Mouse (Mus musculus) neural tube, embryonic 10.5 days (tissue): ENCODE measurements at regions not wholly inside any gene's neighbourhood (a gene's known extent, or its start where the extent isn't known, plus 50 kb on each side); places are given as distances from the start of the nearest gene placed in this dataset.
A peak's percentile ranks its signal among the peaks of the same experiment; 100 is the strongest.
"Not testable (repeated sequence)": the region's sequence is repeated elsewhere in the genome, so short reads cannot be mapped to it uniquely, and the experiment has no call there.

ENCODE experiments used
- DNase-seq: peaks from one replicate; pipeline ENCODE4 v3.0.0-alpha.2; 2017; ENCODE audit warnings: low spot score; ENCODE audit errors: extremely low spot score

DNA sequence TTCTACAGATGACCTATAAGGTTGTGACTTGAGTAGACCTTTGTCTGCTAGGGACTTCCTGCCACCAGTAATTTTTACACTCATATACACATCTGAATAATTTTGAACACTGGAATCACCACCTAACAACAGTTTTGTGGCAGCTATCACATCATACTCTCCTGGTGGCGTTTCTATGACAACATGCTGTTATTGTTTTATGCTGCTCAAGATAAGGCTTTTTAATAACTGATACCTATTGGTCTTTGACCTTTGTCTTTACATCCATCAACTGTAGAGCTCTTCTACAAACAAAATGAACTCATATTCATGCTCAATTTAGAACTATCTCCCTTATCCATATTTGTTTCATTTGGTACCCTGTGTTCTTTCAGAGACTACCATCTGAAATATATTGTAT, 556.0 kb downstream of the Nyap2 start:
- DNase-seq = no peak

DNA sequence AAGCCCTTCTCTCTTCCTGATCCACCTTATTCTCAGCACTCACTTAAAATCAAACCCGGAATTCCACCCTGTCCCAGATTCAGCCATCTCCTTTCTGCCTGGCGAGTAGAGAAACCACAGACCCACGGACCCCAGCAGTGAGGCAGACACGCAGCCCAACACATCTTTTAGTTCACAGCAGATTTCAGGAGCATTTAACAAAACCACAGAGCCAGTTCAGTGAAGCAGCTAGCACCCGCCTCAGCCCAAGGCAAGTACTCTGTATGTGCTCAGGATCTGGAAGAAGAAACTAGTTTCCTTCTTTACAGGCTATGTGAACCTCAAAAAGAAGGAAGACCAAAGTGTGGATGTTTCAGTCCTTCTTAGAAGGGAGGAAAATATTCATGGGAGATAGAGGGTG, 560.6 kb downstream of the Nyap2 start:
- no peak for DNase-seq

DNA sequence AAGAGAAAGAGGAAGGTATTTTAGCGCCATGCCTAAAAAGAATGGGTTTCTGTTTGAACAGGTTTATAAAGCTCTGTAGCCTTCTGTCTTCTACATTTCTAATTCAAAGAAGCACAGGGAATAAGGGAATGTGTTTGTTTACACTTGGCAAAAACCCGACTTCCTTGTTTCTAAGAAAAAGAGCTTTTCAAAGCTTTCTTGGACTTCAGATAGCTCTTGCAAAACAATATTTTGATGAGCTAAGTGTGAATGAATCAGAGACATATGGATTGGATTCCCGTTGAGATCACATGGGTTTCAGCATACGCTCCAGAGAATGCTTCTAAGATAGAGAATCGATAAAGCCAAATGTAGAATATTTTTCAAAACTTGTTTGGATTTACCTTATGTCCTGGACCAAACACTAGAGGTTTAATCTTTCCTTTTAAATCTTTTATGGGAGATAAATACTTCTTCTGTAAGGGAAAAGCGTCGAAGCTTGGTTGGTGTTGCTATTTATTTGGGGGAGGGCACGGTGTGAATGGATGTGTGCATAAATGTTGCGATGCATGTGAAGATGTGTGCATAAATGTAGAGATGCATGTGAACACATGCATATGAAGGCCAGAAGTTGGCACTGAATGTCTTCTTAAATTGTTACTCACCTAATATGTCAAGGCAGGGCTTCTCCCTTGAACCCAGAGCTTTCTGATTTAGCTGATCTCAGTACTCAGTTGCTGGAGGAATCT, 576.4 kb downstream of the Nyap2 start:
- DNase-seq = no peak

DNA sequence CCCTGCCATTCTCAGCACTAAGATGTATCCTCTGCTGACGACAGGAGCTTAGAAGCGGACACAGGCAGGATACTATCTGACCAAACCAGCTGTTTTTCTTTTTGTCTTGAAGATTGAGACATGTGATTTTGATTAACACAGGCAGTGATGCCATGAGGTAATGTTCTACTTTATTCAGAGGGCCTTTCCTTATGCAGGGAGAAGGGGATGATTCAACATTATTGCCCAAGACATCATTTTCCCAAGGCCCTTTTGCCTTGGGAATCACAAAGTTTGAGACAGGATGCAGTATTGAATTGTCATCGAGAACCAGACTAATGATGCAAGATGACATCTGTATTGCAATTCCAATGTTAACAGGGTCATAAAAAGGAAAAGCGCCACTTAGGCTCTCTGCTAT, 571.7 kb upstream of the Gm9747 start:
- no peak for DNase-seq

DNA sequence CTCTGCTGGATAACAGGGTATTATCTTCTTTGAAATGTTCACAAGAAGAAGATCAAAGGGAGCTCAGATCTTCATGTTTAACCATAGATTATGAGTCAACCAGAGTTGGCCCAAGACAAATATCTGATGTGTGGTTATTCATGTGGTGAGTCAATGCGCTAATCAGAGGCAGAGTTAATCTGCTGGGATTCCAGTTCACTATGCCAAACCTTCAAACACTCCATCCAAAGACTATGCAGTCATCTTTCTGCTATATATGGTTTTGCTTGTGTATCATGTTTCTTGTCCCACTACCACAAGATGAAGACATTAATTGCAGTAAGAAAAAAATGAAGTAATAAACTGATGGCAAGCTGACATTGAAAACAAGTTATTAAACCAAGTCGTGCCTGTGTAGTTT, 561.8 kb upstream of the Gm9747 start:
- no peak for DNase-seq

DNA sequence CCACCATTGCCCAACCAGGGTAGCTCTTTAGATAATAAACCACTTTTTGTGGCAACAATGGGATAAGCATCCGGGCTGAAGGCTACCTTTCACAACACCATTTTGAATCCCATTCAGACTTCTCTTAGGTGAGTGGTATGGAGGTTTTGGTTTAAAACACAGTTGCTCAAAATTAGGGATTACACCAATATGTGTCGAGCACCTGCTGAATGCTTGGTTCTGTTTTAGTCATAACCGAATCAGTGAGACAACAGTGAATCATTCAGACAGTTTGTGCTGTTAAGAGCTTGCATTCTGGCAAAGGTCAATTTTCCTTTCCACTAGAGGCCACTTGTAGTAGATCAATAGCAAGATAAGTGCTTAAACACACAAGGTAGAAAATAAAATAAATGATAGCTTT, 561.2 kb upstream of the Gm9747 start:
- no peak for DNase-seq

DNA sequence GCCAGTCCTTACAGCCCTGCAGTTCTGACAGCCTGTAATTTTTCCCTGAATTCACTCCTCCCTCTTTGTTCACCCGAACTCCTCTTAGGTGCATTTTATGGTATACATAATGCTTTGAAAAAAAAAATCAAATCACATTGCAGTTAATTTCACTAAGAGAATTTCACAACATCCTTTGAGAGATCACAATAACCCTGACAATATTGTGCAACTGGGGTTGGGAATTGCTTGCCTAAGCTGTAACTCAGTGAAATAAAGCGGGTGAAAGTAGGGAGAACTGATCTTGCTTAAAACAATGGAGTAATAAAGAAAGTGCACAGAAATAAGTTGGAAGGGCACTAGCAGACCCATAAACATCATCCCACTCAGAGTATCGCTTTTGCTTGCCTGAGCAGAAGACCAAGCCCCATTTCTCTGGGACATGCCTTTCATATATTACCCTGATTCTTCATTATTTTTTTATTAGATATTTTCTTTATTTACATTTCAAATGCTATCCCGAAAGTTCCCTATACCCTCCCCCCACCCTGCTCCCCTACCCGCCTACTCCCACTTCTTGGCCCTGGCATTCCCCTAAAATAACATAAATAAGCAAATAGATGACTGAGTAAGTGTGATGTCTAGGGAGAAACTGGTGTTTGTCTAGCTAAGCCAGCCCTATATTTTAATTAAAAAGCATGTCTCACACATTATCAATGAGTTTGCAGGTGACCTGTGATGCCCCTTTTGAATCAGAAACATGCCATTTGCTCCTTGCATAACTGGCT, 557.2 kb upstream of the Gm9747 start:
- DNase-seq = no peak

DNA sequence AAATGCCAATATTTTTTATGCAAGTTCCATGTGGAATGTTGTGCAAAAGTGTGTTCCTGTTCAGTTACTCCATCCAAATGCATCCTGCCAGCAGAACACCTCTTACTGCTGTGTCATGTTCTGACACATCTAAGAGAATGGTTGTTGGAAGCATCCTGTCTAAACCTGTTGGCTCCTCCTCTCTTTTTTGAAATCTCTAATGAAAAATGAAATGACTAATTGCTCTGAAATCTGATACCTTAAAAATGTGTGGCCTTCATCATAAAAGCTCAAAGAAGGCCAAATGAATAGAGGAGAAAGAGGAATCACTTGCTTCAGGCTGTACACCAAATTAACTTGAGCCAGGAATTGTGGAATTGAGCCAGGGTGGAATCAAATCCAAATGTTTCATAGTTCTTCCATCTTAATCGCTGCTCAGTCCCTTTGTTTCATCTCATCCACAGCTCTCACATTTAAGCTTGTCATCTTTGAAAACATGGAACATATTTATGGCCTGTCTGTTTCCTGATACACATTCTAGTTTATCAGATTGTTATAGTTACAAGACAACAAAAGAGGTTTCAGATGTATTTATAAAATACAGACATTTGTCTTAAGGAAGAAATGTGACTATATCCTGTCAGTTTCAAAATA, 555.0 kb upstream of the Gm9747 start:
- DNase-seq = no peak

DNA sequence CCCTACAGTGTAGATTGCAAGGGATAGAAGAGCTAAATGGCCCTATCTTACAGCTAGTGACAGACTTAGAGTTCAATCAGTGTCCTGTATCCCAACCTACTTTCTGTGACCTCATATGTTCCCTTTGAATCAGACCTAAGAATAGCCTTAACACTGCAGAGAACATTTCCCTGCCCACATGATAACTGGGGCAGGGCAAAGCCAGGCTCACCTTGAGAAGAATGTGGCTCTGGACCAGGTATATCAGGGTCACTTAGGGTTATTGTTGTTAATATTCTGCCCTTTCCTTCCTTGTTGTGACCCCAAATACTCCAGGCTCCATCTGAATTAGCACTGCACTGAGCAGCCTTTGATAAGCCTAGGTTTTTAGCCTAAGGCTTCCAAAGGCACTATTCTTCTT, 536.8 kb upstream of the Gm9747 start:
- no peak for DNase-seq

DNA sequence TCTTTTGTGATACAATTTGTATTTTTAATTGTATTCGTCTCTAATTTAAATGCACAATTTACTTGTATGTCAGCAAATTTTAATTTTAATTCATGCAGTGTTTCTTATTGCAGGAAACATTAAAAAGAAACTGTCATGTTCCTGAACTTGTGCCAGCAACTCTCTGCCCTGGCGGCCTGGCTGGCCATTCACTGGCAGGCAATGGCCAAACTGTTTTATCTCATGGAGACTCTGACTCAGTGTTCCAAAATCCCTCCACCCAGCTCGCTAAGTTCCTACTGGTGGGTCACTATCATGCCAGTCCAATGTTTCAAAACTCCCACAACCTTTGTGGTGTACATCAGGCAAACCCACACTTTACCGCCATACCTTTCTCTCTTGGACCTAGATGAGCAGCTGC, 523.7 kb upstream of the Gm9747 start:
- no peak for DNase-seq

DNA sequence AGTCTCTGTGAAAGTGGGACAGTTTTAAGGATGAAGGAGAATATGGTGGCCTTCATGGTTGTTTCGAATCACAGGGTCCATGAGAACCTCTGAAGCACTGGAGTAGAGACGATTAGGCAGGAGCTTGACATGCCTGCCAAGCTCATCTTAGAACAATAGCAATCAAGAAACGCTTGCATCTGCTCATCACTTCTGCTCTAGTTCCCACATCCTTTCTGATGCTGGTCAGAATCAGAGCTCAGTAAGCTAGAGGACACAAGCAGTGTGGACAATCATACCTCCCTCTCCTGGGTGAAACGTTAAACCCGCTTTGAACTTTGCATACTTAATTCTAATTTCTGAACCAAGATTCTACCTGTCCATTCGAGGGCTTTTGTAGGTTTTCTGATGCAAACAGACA, 515.8 kb upstream of the Gm9747 start:
- DNase-seq = no peak

DNA sequence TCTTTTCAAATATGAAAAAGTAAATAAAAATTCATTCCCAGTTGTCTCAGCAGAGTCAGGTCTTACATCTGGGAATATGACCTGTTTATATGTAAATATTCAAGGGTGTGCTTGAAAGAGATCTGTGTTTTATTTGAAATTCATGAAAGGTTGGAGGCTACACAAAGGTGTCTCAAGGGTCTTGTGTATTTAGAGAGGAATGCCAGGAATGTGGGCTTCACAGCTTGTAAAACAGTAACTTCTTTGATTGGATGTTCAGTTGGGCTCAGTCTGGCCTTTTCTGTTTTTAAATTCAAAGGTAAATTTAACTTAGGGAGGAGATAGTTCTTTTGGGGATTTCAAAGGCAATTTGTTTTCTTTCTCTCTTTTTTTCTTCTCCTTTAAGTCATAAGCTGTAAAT, 514.7 kb upstream of the Gm9747 start:
- DNase-seq = no peak

DNA sequence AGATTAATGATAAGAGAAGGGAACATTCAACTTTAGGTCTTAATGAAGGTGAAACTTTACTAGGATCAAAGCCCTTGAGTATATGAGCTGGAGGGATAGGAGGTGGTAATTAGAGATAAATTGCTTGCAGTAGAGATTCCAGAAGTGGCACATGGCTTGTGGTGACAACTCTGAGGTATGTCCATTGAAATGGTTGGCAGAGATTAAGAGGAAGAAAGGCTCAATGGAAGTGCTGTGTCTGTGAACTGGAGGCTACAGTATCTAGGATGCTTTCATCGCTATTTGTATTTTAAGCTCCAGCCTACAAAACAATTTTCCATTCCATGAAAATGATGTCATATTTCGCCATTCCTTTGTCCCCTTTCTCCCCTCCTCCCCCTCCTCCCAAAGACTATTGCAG, 508.1 kb upstream of the Gm9747 start:
- DNase-seq = no peak

DNA sequence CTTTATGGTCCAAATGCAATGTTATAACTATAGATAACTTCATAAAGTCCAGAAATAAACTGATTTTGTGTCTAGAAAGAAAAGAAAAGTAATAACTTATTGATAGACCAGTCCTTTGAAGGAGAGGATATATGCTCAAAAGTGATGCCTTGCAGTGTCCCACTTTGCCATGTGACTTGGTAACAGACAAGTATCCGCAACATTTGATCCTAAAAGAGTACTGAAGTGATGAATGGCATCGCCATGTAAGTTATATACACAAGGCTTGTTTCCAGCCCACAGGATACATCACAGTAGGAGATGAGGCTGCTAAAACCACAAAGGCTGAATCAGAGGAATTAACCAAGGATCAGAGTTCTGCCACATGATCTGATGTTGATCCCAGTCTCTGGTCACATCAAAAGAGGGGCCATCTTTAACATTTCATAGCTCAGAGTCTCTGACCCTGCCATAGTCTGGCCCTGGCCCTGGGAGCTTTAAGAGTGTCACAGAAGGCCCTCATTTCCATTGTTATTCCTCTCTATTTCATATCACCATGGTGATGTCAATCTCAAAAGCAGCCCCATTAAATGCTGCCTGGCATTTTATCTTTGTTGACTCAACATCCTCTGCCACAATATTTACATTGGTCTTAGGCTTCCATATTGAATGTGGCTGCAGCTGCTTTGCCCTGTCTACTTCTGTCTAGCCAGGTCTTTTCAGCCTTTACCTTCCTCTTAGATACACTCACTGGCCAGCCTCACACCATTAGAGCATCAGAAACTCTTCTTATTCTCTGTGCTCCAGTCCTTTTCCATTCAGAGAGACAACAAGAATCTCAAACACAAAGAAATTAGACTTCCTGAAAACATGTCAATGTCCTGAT, 506.4 kb upstream of the Gm9747 start:
- DNase-seq = no peak

DNA sequence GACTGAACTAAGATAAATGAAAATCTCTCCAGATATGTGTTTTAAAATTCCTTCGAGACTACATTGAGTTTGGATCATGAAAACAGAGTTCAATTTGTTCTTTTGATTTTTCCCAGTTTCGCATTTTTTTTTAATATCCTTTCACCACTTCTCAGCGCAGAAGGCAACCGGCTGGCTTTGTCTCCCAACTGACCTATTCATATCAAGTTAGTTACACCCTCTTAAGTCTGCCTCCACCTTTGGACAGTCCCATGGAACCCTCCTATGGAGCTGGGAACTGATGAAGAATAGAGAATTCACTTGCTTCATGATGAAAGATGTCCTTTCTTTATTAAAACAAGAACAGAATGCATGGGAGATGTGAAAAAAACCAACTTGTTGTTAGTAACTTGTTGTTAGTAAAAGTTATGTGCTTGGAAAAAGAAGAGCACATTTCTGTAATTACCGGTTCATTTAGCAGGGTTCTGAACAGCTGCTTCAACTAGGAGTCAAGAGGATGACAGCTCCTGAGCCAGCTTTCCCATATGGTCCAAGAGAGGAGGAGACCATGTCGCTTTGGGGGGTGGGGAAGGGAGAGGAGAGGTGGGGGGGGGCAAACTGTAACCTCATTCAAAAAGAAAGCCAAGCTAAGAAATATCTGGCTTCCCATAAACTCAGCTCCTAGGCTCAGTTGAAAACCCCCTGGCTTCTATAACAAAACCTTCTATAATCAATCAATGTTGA, 495.6 kb upstream of the Gm9747 start:
- DNase-seq = no peak

DNA sequence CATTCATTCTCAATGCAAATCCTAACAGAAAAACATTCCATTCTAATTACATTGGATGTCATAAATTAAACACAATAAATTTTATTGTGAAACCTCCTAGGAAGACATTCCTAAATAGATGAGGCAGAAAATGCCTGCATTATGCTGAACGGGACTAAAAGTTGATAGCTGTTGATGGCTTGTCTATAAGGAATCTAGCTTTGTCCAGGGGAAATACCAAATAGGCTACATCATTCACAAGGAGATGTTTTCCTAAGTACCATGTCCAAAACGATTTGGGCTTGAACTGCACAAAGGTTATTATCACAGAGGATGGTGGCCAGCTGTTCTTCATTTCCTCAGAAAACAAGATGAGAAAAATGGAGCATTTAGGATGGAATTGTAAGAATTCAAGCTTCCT, 494.5 kb upstream of the Gm9747 start:
- DNase-seq = no peak

DNA sequence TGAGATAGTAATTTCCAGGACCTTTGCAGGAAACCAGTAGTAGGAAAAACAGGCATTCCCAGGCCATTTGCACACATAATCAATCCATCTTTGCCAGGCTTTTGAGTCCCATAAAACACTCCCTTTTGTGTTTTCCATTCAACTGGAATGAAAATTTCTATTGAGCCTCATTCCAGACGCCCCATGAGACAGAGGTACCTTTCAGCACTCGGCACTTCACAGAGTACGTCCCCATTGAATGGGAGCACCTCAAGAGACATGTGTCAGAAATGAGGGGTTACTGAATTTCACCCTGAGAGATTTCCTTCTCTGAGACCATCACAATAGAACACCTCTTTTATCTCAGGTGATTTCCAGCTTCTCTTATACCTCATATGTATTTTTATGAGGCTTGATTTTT, 493.5 kb upstream of the Gm9747 start:
- DNase-seq = no peak

DNA sequence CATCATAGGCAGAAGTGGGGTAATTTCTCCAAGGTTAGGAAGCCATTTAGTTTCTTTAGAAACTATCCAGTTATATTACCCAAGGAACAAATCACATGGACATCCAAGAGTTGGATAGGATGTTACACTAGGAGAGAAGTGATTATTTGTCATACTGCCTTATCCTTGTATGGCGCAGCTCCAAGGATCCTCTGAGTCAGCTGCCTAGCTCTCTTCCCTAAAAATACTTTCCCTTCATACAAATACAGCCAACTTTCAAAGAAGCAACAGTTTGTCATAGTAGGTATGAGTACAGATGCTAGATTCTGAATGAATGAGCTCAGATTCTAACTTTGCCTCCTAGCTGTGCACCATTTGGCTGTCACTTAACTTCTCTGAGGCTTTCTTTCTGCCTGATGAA, 492.9 kb upstream of the Gm9747 start:
- DNase-seq = no peak

DNA sequence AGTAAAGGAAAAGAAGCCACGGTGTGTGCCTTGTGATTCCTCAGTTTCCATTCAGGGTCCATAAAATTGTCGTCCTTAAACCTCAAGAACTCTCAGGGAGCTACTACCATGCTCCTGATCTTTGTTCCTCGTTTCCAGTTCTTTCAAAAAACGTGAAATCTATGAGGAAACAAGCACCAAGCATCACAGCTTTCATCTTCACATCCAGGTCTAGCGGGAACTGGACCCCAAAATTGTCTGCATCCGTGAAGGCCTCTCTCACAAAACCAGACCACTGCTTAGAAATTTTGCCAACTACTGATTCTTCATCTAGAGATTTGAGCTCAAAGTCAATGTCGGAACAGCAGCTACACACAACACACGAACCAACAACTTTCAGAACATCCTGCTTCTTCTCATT, 491.0 kb upstream of the Gm9747 start:
- not testable (repeated sequence) for DNase-seq

DNA sequence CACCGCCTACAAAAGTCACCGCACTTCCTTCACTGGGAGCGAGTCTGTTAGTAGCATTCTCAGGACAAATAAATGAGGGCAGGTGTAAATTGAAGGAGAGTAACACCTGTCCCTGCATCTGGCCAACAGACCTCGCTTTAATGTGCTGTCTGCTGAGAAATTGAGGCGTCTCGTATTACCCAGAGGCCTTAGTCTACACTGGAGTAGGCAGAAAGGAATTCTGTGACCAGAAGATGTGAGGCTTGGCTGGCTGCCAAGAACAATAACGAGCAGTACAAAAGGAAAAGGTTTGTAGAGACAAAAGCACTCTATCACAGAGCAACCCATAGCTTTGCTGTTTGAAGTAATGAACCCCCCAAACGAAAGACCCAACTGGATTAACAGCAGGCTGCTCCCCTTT, 488.4 kb upstream of the Gm9747 start:
- DNase-seq = peak; percentile 78
